Mouse (Mus musculus) thymus, adult 2 months (tissue): ENCODE data around the gene Nsmce3. TPM values are rescaled to one million over a fixed set of nuclear protein-coding genes. Genes with fewer than 3 reads are reported as not detected.

Experiments
- DNase-seq: peaks from one replicate; pipeline ENCODE4 v3.0.0; 2021
- H3K27ac ChIP-seq: fragments of 200-500 bp; 2 replicates; pipeline ENCODE4 v1.5.1; 2012; ENCODE audit warnings: low read length, control low read depth; ENCODE audit not compliant: control insufficient read depth, insufficient read depth
- H3K27me3 ChIP-seq: fragments of 200-500 bp; 2 replicates; pipeline ENCODE4 v1.6.1; 2012; ENCODE audit warnings: mild to moderate bottlenecking, low read length, moderate library complexity, mixed read lengths; ENCODE audit not compliant: control insufficient read depth, insufficient read depth
- H3K36me3 ChIP-seq: fragments of 200-500 bp; 2 replicates; pipeline ENCODE4 v1.6.1; 2012; ENCODE audit warnings: mild to moderate bottlenecking, low read length, moderate library complexity; ENCODE audit not compliant: control insufficient read depth, insufficient read depth
- H3K4me1 ChIP-seq: fragments of 200-500 bp; replicated peaks from 2 replicates; pipeline ENCODE4 v1.6.1; 2012; ENCODE audit warnings: low read length; ENCODE audit not compliant: control insufficient read depth, insufficient read depth
- H3K4me3 ChIP-seq: fragments of 200-500 bp; 2 replicates; pipeline ENCODE4 v1.5.1; 2012; ENCODE audit warnings: mild to moderate bottlenecking, low read length, control low read depth, moderate library complexity; ENCODE audit not compliant: control insufficient read depth, insufficient read depth
- CTCF ChIP-seq: fragments of 200-500 bp; IDR thresholded peaks from 2 replicates; pipeline ENCODE4 v1.5.1; 2012; ENCODE audit warnings: mild to moderate bottlenecking, control low read depth, low read length, moderate library complexity, borderline replicate concordance; ENCODE audit not compliant: control insufficient read depth, poor library complexity, insufficient read depth; ENCODE audit errors: extremely low read depth
- POLR2A ChIP-seq: fragments of 200-500 bp; IDR thresholded peaks from 2 replicates; pipeline ENCODE4 v1.6.1; 2012; ENCODE audit warnings: mild to moderate bottlenecking, low read length, control low read depth, moderate library complexity; ENCODE audit not compliant: control insufficient read depth, poor library complexity, insufficient read depth; ENCODE audit errors: extremely low read depth
- WGBS: fragments of 180-500 bp; shearing (Covaris S2); methylation state at CpG from one replicate; pipeline ENCODE4 v1.1.7; 2018; 5-methylcytosine and 5-hydroxymethylcytosine counted together
- polyA plus RNA-seq: library from polyadenylated mRNA; depleted of rRNA; stranded (reverse); fragments of >200 nt; gene quantifications from 2 replicates; pipeline ENCODE4 v1.2.3, GENCODE M21; 2012

The Nsmce3 gene
- polyA plus RNA-seq, 1 experiment, result 6.3 TPM

GRCm38 (mm10) chr7:64855389-64855927 lies 17.3 kb downstream of the Nsmce3 start:
- H3K4me3 ChIP-seq, result no peak overlapping the region
- H3K36me3 ChIP-seq, result no peaks in the 10 kb centered on the region
- TF ChIP-seq CTCF, result no peak
- no peaks in the 10 kb centered on the region for H3K27me3 ChIP-seq
- no peak for DNase-seq
- H3K27ac ChIP-seq, result no peak overlapping the region
- WGBS, result 98% methylated on average over 5 of the region's 10 CpGs
- no peaks in the 10 kb centered on the region for H3K4me1 ChIP-seq

- TF ChIP-seq POLR2A, result no peak
- no peak for TF ChIP-seq CTCF
- DNase-seq, result peak; percentile 23
- Histone ChIP-seq H3K27ac (no peak overlapping the region), H3K27me3 (no peaks in the 10 kb centered on the region), H3K4me1 (no peaks in the 10 kb centered on the region), H3K4me3 (no peak overlapping the region), H3K36me3 (no peaks in the 10 kb centered on the region)
- 55% methylated on average over 3 of the region's 3 CpGs for WGBS
Measured at GRCm38 (mm10) chr7:64850791-64851190, 22.0 kb downstream of the Nsmce3 start.

- no peak overlapping the region for H3K4me3 ChIP-seq
- no peaks in the 10 kb centered on the region for H3K36me3 ChIP-seq
Measured at GRCm38 (mm10) chr7:64847366-64847899, 25.4 kb downstream of the Nsmce3 start.

GRCm38 (mm10) chr7:64846061-64846460 lies 26.7 kb downstream of the Nsmce3 start:
- no peak for TF ChIP-seq CTCF
- no peak for TF ChIP-seq POLR2A
- no peaks in the 10 kb centered on the region for H3K27me3 ChIP-seq
- no peak for DNase-seq
- no peaks in the 10 kb centered on the region for H3K36me3 ChIP-seq
- no peak overlapping the region for H3K4me3 ChIP-seq
- no peak overlapping the region for H3K27ac ChIP-seq
- H3K4me1 ChIP-seq, result no peaks in the 10 kb centered on the region
- WGBS, result 94% methylated on average over 3 of the region's 3 CpGs

More at GRCm38 (mm10) chr7:64847366-64847899, 25.4 kb downstream of the Nsmce3 start:
- WGBS, result 89% methylated on average over 5 of the region's 5 CpGs
- H3K4me1 ChIP-seq, result no peaks in the 10 kb centered on the region
- no peak overlapping the region for H3K27ac ChIP-seq
- no peaks in the 10 kb centered on the region for H3K27me3 ChIP-seq
- no peak for DNase-seq
- no peak for TF ChIP-seq POLR2A
- no peak for TF ChIP-seq CTCF

GRCm38 (mm10) chr7:64840946-64841659 lies 31.7 kb downstream of the Nsmce3 start:
- Histone ChIP-seq H3K4me3 (no peak overlapping the region), H3K4me1 (no peaks in the 10 kb centered on the region), H3K36me3 (no peaks in the 10 kb centered on the region), H3K27me3 (no peaks in the 10 kb centered on the region), H3K27ac (no peak overlapping the region)
- DNase-seq, result no peak
- TF ChIP-seq POLR2A (no peak), CTCF (no peak)
- WGBS, result 88% methylated on average over 10 of the region's 10 CpGs

- no peaks in the 10 kb centered on the region for H3K27me3 ChIP-seq
- no peaks in the 10 kb centered on the region for H3K4me1 ChIP-seq
- H3K27ac ChIP-seq, result no peak overlapping the region
- no peak overlapping the region for H3K4me3 ChIP-seq
- no peak for DNase-seq
- no peaks in the 10 kb centered on the region for H3K36me3 ChIP-seq
- 85% methylated on average over 1 of the region's 1 CpGs for WGBS
- TF ChIP-seq CTCF (no peak), POLR2A (no peak)
Measured at GRCm38 (mm10) chr7:64840576-64840895, 32.3 kb downstream of the Nsmce3 start.
